Mouse (Mus musculus) embryonic facial prominence, embryonic 12.5 days (tissue): ENCODE results near the gene Acvr1. TPM values are rescaled to one million over a fixed set of nuclear protein-coding genes. Genes with fewer than 3 reads are reported as not detected.

ENCODE experiments used
- ATAC-seq: fragments of 200-750 bp; cut with Nextera tagmentation; 2 replicates; pipeline ENCODE4 v1.8.0; 2017; ENCODE audit not compliant: insufficient number of reproducible peaks, insufficient read depth, low FRiP score, low TSS enrichment
- H3K27ac ChIP-seq: fragments of 300-500 bp; sonication (generic); 2 replicates; pipeline ENCODE4 v1.5.1; 2016; ENCODE audit warnings: mild to moderate bottlenecking
- H3K27me3 ChIP-seq: fragments of 300-500 bp; sonication (generic); 2 replicates; pipeline ENCODE4 v1.6.1; 2016; ENCODE audit warnings: mild to moderate bottlenecking, moderate library complexity
- H3K36me3 ChIP-seq: fragments of 300-500 bp; sonication (generic); 2 replicates; pipeline ENCODE4 v1.6.1; 2016; ENCODE audit warnings: mild to moderate bottlenecking
- H3K4me1 ChIP-seq: fragments of 300-500 bp; sonication (generic); 2 replicates; pipeline ENCODE4 v1.6.1; 2016
- H3K4me2 ChIP-seq: fragments of 300-500 bp; sonication (generic); replicated peaks from 2 replicates; pipeline ENCODE4 v1.6.1; 2016; ENCODE audit warnings: mild to moderate bottlenecking, moderate library complexity
- H3K4me3 ChIP-seq: fragments of 300-500 bp; sonication (generic); 2 replicates; pipeline ENCODE4 v1.5.1; 2016; ENCODE audit warnings: mild to moderate bottlenecking
- H3K9ac ChIP-seq: fragments of 300-500 bp; sonication (generic); 2 replicates; pipeline ENCODE4 v1.6.1; 2016; ENCODE audit warnings: mild to moderate bottlenecking, moderate library complexity
- H3K9me3 ChIP-seq: fragments of 300-500 bp; sonication (generic); 2 replicates; pipeline ENCODE4 v1.6.1; 2016; ENCODE audit warnings: mild to moderate bottlenecking, moderate library complexity
- WGBS: fragments of 180-500 bp; shearing (Covaris S2); methylation state at CpG from one replicate; pipeline ENCODE4 v1.1.7; 2016; 5-methylcytosine and 5-hydroxymethylcytosine counted together
- polyA plus RNA-seq: library from polyadenylated mRNA; unstranded; fragments of >200 nt; fragmentation: Nextera tagmentation; extraction: Ambion mirVana; gene quantifications from 2 replicates; pipeline ENCODE4 v1.2.1, GENCODE M21; 2016

The Acvr1 gene
- polyA plus RNA-seq, 1 experiment from 2014 or later = 7.9 TPM

DNA sequence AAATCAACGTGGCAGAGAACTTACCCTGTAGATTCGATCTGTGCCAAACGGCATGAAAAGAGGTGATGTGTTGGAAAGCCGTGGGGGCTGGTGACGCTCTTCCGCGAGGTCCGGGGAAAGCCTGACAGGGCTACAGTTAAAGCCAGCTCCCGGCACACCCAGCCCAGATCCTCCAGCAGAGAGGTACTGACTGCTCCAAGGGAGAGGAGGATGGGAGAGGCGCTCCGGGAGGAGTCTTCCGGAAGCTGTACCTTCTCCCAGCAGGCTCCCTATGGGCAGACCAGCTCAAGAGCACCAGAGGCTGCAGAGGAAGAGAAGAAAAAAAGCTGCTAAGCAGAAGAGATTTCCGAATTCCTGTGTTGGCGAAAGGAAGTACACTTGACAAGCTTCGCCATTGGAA, 51.0 kb downstream of the Acvr1 start:
- no peak overlapping the region for H3K4me2 ChIP-seq
- no peaks in the 10 kb centered on the region for H3K27me3 ChIP-seq
- no peak overlapping the region for H3K4me3 ChIP-seq
- H3K27ac ChIP-seq = no peak overlapping the region
- H3K36me3 ChIP-seq = no peaks in the 10 kb centered on the region
- 38% methylated on average over 15 of the region's 15 CpGs for WGBS
- ATAC-seq = no peak
- H3K9ac ChIP-seq = no peak overlapping the region
- H3K9me3 ChIP-seq = no peaks in the 10 kb centered on the region
- H3K4me1 ChIP-seq = peaks cover 7% of the 10 kb centered on the region; the same call in 1 of the 2 replicates

DNA sequence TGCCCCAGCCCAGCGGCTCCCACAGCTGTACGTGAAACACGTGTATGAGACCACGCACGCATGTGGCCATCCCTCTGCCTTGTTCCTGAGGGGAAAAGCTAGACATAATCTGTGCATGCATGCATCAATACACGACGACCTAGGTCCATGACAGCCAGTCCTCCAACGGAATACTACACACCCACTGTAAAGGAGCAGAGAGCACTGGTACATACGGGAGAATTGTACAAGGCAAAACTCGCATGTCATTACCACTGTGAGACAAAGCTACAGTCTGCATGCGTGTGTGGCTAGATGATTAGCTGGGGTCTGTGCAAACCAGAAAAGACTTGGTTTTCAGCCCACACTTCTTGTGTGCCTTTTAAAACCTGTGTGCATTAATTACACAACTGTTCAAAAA, 52.5 kb downstream of the Acvr1 start:
- no peak overlapping the region for H3K4me3 ChIP-seq
- H3K4me1 ChIP-seq = peaks cover 7% of the 10 kb centered on the region; the same call in 1 of the 2 replicates
- H3K36me3 ChIP-seq = no peaks in the 10 kb centered on the region
- H3K9me3 ChIP-seq = no peaks in the 10 kb centered on the region
- no peak overlapping the region for H3K27ac ChIP-seq
- no peak overlapping the region for H3K4me2 ChIP-seq
- ATAC-seq = no peak
- H3K27me3 ChIP-seq = no peaks in the 10 kb centered on the region
- WGBS = 92% methylated on average over 11 of the region's 11 CpGs
- no peak overlapping the region for H3K9ac ChIP-seq

DNA sequence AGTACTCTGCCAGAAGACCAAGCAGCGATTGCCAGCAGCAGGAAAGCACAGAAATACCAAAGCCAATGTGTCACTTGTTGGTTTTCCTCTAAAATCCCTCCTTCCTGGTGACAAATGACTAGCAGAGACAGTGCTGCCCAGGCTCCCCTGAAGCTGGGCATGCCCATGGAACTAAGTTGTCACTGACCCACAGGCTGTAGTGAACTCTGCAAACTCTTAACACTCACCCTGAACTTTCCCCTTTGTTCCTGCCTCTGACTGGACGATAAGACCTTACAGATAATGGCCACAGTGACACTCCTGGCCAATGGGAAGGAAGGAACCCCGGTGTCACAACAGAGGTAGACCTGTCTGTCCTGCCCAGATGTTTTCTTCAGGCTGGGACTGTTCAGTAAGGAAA, 53.7 kb downstream of the Acvr1 start:
- Histone ChIP-seq H3K4me2 (no peak overlapping the region), H3K27me3 (no peaks in the 10 kb centered on the region), H3K4me3 (no peak overlapping the region), H3K9ac (no peak overlapping the region), H3K9me3 (no peaks in the 10 kb centered on the region), H3K4me1 (peaks cover 7% of the 10 kb centered on the region; the same call in 1 of the 2 replicates), H3K27ac (no peak overlapping the region), H3K36me3 (no peaks in the 10 kb centered on the region)
- ATAC-seq = no peak
- 77% methylated on average over 3 of the region's 3 CpGs for WGBS

DNA sequence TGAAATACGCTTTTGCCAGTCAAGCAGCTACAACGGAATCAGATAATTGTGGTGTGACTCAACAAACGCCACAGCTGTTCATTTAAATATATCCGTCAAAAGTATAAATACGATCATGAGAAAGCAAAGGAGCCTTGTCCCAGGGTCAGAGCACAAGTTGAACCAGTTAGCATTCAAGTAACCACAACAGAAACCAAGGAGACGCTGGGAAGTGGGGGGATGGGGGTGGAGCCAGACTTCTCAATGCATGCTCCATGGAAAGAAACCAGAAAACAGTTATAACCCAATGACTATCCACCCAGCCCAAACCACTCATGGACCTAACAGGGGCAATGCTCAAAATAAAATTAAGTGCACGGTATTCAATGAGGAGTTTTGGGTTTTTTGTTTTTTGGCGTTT, 56.8 kb downstream of the Acvr1 start:
- no peak for ATAC-seq
- Histone ChIP-seq H3K9ac (no peak overlapping the region), H3K27me3 (no peaks in the 10 kb centered on the region), H3K4me2 (no peak overlapping the region), H3K9me3 (no peaks in the 10 kb centered on the region), H3K36me3 (no peaks in the 10 kb centered on the region), H3K4me1 (peaks cover 5% of the 10 kb centered on the region; the same call in 1 of the 2 replicates), H3K27ac (no peak overlapping the region), H3K4me3 (no peak overlapping the region)
- 71% methylated on average over 8 of the region's 8 CpGs for WGBS

DNA sequence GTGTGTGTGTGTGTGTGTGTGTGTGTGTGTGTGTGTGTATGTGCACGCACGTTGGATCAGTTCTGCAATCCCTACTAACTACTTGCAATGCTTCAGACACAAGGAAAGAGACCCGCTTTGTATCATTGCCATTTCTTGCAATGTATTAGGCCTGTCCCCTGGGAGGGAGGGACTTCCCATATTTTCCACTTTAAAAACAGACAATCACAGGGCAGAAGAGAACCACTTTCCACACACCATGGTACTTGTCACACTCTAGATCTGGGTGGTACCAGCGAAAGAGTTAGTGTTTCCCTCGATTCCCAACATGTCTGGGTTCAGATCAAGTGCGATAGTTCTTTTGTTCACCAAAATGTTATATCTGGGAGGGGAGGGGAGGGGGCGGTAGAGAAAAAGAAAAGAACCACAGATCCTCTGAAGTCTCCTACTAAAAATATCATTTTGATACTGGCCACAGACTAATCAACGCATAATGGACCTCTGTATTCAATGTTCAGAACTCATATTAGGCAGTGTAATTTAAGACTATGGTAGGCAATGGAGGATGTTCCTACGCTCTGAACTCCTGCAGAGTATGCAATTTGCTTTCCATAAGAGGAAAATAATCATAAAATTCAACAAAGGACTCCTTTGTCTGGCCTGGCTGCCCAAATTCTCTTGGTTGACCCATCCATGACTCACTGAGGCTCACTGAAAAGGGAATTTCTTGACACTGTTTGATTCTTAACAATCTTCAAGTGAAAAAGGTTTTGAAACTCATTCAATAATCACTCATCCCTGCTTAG, 61.5 kb downstream of the Acvr1 start:
- no peaks in the 10 kb centered on the region for H3K36me3 ChIP-seq
- H3K4me1 ChIP-seq = peaks cover 5% of the 10 kb centered on the region; the same call in 1 of the 2 replicates
- WGBS = 78% methylated on average over 9 of the region's 9 CpGs
- no peak overlapping the region for H3K4me3 ChIP-seq
- no peak overlapping the region for H3K27ac ChIP-seq
- no peaks in the 10 kb centered on the region for H3K27me3 ChIP-seq
- H3K9me3 ChIP-seq = no peaks in the 10 kb centered on the region
- ATAC-seq = no peak
- H3K9ac ChIP-seq = no peak overlapping the region
- H3K4me2 ChIP-seq = no peak overlapping the region

DNA sequence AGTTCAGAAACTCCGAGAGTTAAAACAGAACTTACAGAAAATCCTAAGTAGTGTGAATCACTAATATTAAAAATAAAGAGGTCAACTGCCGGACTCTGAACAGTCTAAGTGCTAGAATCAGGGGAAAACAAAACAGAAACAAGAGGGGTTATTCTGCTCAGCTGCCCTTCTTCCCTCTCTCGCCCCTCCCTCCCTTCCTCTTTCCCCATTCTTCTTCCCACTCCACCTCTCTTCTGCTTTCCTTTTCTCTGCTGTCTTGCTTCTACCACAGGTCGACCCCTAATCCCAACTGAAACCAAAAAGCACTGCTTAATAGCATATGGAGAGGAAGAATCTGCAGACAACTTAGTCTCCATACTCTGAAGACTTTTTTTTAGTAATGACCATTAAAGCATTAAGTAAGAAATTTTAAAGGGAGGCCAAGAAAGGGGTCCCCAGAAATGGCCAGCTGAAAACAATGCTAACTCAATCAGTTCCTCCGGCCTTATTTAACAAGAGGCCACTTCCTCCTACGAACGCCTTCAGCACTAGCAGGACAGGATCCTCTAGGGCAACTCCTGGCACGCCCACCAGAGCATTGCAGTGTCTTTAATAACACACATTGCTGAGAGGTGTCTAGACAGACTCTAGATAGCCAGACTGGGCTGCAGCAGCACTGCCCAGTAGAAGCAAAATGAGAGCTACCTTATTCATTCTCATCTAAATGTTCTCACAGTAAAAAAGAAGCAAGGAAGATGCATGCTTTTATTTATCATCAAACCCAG, 70.1 kb downstream of the Acvr1 start:
- Histone ChIP-seq H3K9ac (no peak overlapping the region), H3K27ac (no peak overlapping the region), H3K36me3 (no peaks in the 10 kb centered on the region), H3K27me3 (no peaks in the 10 kb centered on the region), H3K4me1 (peaks cover 6% of the 10 kb centered on the region; the same call in 1 of the 2 replicates), H3K4me2 (no peak overlapping the region), H3K4me3 (no peak overlapping the region), H3K9me3 (no peaks in the 10 kb centered on the region)
- ATAC-seq = no peak
- 64% methylated on average over 8 of the region's 8 CpGs for WGBS

DNA sequence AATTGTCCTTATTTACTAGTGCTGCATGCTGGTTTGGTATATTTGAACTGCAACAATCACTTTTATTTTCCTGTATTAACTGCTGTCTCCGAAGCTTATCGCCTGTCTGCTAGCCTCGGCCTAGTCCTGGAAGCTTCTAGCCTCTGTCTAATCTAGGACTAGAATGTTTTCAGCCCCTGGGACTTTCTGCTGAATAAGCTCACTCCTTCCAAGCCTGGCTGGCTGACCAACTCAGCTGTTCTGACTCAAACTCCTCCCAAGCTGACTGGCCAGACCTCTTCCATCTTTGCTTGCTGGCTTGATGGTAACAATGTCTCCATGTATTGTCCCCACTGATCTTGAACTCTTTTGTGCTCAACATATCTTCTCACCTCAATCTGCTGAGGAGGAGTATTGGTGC, 71.7 kb downstream of the Acvr1 start:
- 87% methylated on average over 3 of the region's 3 CpGs for WGBS
- no peaks in the 10 kb centered on the region for H3K36me3 ChIP-seq
- H3K4me1 ChIP-seq = peaks cover 6% of the 10 kb centered on the region; the same call in 1 of the 2 replicates
- no peak for ATAC-seq
- no peak overlapping the region for H3K4me2 ChIP-seq
- no peaks in the 10 kb centered on the region for H3K27me3 ChIP-seq
- no peaks in the 10 kb centered on the region for H3K9me3 ChIP-seq
- no peak overlapping the region for H3K9ac ChIP-seq
- no peak overlapping the region for H3K4me3 ChIP-seq
- no peak overlapping the region for H3K27ac ChIP-seq

DNA sequence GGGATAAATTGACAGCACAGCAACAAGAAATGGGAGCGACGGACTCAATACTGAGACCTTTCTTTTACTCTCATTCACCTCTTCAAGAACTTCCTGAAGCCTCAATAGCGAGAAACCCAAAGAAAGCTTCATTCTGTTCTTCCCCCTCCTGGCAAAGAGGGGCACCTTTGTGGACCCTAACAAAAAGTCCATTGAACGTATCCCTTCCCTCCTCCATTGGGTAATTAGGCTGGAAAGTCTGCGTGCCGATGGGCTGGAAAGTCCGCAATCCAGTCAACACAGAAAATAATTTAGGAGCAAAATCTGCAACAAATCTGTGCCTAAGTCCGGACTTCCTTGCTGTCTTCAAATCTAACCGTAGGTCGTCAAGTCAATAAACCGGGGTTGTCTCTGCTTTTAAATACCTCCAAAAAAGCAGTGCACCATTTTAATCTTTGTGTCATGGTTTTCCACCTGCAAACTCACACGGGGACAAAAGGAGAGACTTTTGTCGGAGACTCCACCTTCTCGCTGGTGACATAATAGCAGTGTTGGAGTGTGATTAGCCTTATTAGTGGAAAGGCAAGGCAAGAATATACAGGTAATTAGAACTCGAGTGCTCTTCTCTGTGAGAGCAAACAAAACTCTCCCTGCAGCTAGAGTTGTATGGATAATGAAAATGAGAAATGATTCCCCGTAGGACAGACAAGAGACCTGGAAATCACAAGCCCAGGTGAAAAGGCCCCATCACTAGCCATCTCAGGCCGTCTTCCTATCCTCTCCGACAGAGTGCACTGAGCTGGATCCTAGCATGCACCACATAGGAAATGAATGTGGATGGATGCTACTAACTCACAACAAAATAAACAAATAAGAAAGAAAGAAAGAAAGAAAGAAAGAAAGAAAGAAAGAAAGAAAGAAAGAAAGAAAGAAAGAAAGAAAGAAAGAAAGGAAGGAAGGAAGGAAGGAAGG, 73.0 kb downstream of the Acvr1 start:
- Histone ChIP-seq H3K27me3 (no peaks in the 10 kb centered on the region), H3K36me3 (no peaks in the 10 kb centered on the region), H3K27ac (no peak overlapping the region), H3K4me2 (no peak overlapping the region), H3K4me3 (no peak overlapping the region), H3K4me1 (peaks cover 6% of the 10 kb centered on the region; the same call in 1 of the 2 replicates), H3K9me3 (no peaks in the 10 kb centered on the region), H3K9ac (no peak overlapping the region)
- 49% methylated on average over 18 of the region's 18 CpGs for WGBS
- no peak for ATAC-seq

DNA sequence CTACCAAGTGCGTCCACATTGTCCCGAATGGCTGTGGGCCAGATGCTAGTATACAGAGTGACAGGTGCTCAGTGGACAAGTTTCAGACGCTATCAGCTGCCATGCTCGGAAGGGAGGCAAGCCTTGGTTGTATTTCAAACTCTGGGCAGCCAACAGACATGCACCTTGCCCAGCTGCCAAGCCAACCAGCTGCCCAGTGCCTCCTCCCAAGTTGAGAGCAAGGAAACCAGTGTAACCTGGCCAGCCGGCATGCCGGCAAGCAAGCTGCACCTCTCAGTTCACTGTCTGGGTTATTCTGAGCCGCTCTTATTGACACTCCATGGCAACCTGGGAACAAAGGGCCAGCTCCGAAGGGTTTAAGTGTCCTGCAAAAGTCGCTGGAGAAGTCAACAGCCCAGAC, 77.7 kb downstream of the Acvr1 start:
- no peak overlapping the region for H3K4me2 ChIP-seq
- H3K27ac ChIP-seq = no peak overlapping the region
- no peaks in the 10 kb centered on the region for H3K36me3 ChIP-seq
- no peaks in the 10 kb centered on the region for H3K9me3 ChIP-seq
- H3K9ac ChIP-seq = no peak overlapping the region
- H3K4me1 ChIP-seq = peaks cover 15% of the 10 kb centered on the region; the same call in 1 of the 2 replicates
- WGBS = 89% methylated on average over 9 of the region's 9 CpGs
- H3K4me3 ChIP-seq = no peak overlapping the region
- no peak for ATAC-seq
- H3K27me3 ChIP-seq = no peaks in the 10 kb centered on the region

DNA sequence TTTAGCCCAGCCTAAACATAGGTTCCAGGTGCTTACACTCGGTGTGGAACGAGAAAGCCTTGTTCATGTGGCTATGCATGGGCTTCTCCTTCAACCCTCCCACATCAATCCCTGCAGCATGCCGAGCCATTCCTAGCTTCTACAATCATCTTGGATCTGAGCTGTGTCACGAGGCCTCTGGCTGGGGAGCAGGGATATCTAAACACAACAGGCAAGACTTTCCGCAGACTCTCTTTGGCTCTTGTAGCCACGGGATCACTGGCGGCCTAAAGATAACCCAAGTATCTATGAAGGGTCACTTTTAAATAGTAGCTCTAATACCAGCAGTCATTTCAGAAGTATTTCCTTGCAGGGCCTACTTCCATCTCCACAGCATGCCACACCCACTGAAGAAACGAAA, 78.6 kb downstream of the Acvr1 start:
- Histone ChIP-seq H3K27me3 (no peaks in the 10 kb centered on the region), H3K4me3 (no peak overlapping the region), H3K36me3 (no peaks in the 10 kb centered on the region), H3K27ac (no peak overlapping the region), H3K9ac (no peak overlapping the region), H3K4me2 (no peak overlapping the region), H3K4me1 (peaks cover 13% of the 10 kb centered on the region; the same call in 1 of the 2 replicates), H3K9me3 (no peaks in the 10 kb centered on the region)
- 93% methylated on average over 8 of the region's 8 CpGs for WGBS
- ATAC-seq = no peak

DNA sequence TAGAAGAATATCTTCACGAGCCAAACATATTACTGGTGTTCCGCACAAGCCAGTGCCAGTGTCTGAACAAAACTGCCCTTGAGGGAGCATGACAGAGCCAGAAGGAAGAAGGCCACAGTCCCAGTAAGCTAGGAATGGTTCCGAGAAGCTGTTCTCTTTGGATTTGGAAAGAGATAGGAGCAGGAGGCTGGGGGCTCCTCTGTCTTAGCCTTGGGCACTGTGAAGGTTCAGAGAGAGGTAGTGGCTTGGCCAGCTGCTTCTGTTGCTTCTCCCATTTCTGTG, 79.7 kb downstream of the Acvr1 start:
- 85% methylated on average over 3 of the region's 3 CpGs for WGBS
- no peak overlapping the region for H3K4me3 ChIP-seq
- H3K4me1 ChIP-seq = peaks cover 13% of the 10 kb centered on the region; the same call in 1 of the 2 replicates
- no peak for ATAC-seq
- peak overlapping the region; percentile 30; the same call in 1 of the 2 replicates for H3K27ac ChIP-seq
- H3K27me3 ChIP-seq = no peaks in the 10 kb centered on the region
- H3K36me3 ChIP-seq = no peaks in the 10 kb centered on the region
- H3K9ac ChIP-seq = no peak overlapping the region
- H3K9me3 ChIP-seq = no peaks in the 10 kb centered on the region
- H3K4me2 ChIP-seq = no peak overlapping the region
